Mouse (Mus musculus) spleen, adult 18-20 months (tissue): Measurements from ENCODE around the gene A630010A05Rik.
"Not testable (repeated sequence)": the region's sequence is repeated elsewhere in the genome, so short reads cannot be mapped to it uniquely, and the experiment has no call there.

Experiments
- DNase-seq, 2 experiments: peaks; one replicate each; pipeline ENCODE4 v3.0.0; 2022; ENCODE audit warnings: mixed read lengths in 2 of 2

Gene A630010A05Rik

DNA sequence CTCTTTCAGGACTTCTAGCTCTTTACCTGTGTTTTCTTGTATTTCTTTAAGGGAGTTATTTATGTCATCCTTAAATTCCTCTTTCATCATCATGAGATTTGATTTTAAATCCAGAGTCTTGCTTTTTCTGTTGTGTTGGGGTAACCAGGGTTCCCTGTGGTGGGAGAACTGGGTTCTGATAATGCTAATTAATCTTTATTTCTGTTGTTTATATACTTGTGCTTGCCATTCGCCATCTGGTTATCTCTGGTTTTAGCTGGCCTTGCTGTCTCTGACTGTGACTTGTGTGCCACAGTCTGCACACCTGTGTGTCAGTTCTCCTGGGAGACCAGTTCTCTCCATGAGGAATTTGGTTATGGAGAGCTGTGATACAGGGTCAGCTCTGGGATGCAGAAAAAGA is at the start of gene A630010A05Rik:
Gene A630010A05Rik, plus strand, starts transcription at position 301 of the 400 bp plus-strand sequence.
- no peak for DNase-seq

DNA sequence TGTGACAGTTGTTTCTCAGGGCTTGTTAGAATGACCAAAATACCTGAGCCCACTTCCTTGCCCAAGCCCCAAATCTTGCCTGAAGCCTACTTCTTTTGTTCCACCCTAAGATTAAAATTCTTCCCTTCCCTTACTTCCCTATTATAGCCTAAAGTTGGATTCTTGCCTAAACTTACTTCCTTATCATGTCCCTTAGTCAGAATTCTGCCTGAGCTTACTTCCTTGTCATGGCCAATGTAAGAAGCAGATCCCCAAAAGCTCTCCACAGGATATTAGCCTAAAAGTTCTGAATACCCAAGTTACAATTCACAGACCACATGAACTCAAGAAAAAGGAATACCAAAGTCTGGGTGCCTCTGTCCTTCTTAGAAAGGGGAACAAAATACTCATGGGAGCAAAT is 26.4 kb upstream of the A630010A05Rik start:
- no peak for DNase-seq

DNA sequence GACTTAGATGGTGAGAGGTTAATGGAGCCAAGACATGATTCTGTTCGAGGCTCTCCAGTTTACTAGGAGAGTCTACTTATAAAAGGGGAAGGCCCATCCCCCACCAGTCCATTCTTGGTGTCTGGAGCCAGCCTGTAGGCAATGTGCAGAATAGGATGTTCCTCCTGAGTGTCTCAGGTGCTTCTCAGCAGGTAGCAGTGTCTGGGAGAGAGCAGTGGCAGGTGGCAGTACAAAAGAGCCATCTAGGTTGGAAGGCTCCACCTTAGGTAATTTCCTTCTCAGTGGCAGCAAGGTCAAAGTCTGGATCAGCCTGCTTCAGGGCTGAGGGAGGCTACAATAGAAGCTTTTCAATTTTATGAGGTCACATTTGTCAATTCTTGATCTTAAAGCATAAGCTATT is 4.9 kb upstream of the A630010A05Rik start:
- DNase-seq: not testable (repeated sequence)
